Mouse (Mus musculus): ENCODE measurements around the gene Setd5. TPM values are rescaled to one million over a fixed set of nuclear protein-coding genes. Genes with fewer than 3 reads are reported as not detected.
A peak's percentile ranks its signal among the peaks of the same experiment; 100 is the strongest.

Gene Setd5
- total RNA-seq, 2 experiments from 2014 or later: 92.7 to 121 TPM

DNA sequence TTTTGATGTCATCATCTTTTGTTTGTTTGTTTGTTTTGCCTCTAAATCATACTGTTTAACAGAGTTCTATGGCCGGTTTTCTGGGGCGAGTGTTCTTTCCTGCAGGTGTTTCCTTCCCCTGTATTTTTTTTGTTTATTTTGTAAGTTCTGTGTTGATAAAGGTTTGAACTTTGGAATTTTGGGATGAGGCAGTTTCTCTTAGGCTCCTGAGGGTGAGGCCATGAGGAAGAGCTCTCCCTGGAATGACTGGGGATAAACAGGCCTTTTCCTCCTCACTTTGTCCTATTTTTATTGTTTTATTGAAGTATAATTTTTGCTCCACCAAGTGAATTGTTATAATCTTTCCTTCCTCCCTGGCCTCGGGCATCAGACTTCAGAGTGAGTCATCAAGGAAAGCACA is 24.2 kb upstream of the Setd5 start:
- no peak for DNase-seq (ENCODE audit: extremely low spot score in 1 of 2, low spot score in 1 of 2)

DNA sequence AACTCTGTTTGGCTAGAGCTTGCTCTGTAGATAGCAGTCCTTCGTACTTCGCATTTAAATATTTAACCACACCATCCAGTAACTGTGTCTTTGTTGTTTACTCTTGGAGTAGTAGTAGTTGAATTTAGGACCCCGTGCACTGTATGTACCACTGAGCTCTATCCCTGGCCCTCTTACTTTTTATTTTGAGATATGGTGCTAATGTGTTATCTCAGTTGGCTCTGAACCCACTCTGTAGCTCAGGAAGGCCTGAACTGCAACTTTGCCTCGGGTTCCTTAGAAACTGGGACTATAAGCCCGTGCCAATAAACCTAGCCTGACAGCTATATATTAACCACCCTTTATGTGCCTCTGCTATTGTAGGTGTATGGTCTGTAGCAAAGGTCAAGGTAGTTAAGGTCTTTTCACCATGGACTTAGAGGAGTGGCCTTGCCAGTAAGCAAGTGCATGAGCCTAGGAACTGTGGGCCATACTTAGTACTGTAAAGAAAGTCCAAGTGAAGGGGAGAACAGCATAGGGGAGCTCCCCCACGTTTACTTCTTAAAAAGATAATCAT is 22.5 kb upstream of the Setd5 start:
- no peak for DNase-seq (ENCODE audit: extremely low spot score in 1 of 2, low spot score in 1 of 2)

DNA sequence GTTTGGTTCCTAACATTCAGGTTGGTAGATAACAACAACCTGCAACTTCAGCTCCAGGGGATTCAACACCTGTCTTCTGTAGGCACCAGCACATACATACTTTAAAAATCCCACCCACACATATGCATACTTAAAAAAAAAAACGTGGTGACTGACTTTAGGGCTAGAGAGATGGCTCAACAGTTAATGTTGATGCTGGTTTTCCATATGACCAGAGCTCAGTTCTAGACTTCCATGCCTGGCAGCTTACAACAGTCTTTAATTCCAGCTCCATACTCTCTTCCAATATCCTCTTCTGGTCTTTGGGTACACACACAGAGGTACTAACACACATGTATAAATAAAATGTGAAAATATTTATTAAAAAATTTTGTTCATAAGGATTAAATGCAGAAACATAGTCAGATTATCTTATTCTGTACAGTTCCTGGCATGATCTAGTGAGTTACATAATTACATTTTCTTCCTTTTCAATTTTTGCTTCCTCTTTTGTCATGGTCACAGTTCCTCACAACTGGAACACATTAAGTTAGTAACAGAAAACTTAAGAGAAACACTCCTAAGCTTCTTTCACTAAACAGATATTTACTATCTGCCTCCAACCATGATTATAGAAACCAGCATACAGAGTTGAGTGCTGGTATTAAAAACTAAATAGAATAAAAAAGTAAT is 16.1 kb upstream of the Setd5 start:
- DNase-seq (ENCODE audit: extremely low spot score in 1 of 2, low spot score in 1 of 2): no peak

DNA sequence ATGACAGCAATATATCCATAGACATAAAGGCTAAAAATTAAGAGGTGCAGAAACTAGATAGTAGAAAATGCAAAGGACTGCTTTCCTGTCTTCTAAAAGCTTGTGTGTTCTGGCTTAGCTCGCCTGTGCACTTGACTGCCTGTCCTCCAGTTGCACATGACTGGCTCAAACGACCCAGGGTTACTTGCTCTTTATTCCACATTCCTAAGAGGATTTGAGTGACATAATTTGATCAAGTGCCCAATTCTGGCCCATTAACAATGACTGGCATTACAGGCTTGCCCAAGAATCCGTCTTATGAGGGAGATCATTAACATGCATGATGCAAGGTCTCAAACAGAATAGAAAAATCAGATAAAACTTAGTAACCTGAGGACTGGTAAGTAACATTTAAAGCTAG is 14.9 kb upstream of the Setd5 start:
- DNase-seq (ENCODE audit: extremely low spot score in 1 of 2, low spot score in 1 of 2): no peak

DNA sequence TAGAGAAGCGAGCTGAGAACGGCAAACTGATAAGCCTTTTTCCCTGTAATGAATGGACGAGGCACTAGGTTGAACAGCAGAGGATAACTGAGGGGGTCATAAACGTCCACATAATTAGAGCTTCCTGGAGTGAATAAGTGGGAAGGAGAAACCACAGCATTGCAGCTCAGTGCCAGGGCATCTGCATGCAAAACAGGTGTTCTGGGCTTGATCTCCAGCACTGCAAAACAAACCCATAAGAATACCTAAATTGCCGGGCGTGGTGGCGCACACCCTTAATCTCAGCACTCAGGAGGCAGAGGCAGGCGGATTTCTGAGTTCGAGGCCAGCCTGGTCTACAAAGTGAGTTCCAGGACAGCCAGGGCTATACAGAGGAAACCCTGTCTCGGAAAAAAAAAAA is 13.8 kb upstream of the Setd5 start:
- no peak for DNase-seq (ENCODE audit: extremely low spot score in 1 of 2, low spot score in 1 of 2)

DNA sequence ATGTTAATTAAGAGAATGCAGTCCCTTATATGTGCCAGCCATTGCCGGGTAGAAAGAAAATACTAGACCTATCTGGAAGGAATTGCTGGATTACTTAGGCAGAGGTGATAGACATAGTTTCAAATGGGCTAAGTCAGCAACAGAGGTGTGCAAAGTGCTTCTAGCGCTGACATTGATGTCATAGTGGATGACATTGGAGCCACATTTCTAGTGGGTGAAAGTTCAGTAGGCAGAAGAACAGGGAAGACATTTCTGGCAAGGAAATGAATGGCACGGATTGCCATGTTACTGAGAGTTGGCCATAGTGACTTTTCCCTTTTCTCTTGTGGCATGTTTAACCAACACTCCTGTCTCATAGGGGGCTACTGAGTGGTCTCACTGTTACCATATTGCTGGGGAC is 12.0 kb upstream of the Setd5 start:
- DNase-seq (ENCODE audit: extremely low spot score in 1 of 2, low spot score in 1 of 2): no peak

DNA sequence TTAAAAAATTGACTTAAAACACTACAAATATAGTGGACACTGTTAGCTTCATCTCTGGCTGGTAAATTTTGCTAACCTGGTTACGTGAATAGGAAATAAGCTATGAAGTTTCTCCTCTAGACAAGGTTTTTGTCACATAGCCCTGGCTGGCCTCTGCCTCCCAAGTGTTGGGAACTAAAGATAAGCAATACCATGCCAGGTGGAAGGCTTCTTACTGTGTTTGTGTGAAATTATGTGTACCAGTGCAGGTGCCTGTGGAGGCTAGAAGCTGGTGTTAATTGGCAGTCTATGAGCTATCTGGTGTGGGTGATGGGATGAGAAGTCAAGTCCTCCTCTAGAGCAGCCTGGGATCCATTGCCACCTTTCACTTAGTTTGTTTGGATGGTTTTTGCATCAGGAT is 8.0 kb upstream of the Setd5 start:
- no peak for DNase-seq (ENCODE audit: extremely low spot score in 1 of 2, low spot score in 1 of 2)

DNA sequence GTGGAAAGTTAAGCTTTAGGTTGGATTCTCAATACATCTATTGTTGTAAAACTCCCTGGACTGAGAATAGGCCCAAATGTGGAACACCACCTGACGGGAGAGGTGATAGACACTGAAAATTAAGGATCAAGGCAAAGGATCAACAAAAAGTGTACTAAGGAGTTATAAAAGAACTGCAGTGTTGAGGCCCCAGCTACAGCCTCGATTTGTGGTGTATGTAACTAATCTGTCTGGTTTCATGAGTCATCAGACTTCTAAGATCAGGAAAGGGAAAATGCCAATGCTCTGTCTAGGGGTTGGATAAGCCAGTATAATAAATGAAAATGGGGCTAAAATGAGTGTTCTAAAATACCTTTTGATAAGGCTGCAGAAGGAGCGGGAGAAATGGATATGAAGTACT is 1.9 kb upstream of the Setd5 start:
- DNase-seq (ENCODE audit: extremely low spot score in 1 of 2, low spot score in 1 of 2): no peak

DNA sequence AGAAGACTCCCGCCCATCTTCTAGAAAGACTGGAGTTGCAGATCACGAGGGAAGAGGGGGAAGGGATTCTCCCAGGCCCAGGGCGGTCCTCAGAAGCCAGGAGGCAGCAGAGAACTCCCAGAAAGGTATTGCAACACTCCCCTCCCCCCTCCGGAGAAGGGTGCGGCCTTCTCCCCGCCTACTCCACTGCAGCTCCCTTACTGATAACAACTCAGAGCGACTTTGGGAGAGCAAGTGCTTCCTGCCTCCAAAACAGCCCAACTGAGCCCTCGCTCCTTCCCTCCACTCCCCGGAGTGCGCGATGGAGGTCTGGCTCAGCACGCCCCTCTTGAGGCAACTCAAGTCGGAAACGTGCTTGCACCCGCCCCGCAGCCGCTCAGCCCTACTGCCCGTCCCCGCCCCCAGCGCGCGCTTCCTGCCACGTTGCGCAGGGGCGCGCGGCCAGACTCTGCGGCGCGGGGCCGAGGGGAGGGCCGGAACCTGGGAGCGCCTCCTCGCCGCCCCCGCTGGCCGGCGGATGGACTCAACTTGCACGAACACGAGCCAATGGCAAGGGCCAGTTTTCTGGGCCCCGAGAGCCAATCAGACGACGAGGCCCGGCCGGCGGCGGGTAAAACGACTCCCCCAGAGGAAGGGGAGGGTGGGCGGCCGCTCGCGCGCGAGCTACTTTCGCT is 1.0 kb upstream of the Setd5 start:
- DNase-seq (ENCODE audit: extremely low spot score in 1 of 2, low spot score in 1 of 2): peak; percentile 75 to 81

DNA sequence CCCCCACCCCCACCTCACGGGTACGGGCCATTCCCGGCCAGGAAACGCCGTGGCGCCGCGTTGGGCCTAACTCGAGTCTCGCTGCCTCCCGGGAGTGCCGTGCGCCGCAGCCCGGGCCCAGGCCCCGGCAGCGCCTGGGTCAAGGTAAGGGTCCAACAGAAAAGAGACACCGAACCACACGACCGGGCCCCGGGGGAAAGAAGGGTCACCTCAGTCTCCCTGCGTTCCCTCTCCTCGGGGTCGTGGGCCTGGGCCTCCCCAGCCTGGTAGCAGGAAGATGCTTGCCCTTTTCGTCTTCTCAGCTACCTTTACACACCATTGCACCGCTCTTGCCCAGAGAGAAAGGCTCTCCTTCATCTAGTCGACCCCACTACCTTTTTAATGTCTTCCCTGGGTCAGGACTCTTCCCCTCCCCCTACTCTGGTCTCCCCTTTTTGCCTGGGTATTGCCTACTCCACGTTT is 435 bp downstream of the Setd5 start:
- DNase-seq (ENCODE audit: extremely low spot score in 1 of 2, low spot score in 1 of 2): no peak

DNA sequence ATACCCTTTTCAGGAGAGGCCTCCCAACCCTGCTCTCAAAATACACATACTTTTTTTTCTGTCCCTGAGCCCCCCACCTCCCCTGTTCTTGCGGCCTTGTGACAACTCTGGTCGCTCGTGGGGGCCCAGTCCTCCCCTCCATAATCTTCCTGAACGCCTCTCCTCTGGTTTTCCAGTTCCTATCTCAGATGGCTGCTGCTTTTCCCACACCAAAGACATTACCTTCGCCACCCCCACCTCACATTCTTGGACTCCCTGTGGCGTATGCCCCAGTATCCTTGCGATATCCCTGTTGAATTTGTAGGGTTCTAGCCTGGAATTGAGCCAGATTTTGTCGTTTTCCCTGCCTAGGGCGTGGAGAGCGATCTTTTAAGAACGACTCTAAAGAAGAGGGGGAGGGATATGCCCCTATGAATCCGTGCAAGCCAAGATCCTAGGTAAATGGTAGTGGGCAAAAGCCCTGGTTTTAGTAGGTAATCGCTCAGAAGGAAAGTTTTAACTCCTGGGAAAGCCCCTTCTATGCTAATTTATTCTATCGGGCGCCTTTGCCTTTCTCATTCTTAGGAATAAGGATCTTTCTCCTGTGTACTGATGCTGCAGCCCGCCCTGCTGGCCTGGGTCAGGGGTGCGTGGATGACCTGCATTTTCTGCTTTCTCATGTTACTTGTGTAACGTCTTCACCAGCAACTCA is 1.0 kb downstream of the Setd5 start:
- peak; percentile 24 to 31 for DNase-seq (ENCODE audit: extremely low spot score in 1 of 2, low spot score in 1 of 2)

DNA sequence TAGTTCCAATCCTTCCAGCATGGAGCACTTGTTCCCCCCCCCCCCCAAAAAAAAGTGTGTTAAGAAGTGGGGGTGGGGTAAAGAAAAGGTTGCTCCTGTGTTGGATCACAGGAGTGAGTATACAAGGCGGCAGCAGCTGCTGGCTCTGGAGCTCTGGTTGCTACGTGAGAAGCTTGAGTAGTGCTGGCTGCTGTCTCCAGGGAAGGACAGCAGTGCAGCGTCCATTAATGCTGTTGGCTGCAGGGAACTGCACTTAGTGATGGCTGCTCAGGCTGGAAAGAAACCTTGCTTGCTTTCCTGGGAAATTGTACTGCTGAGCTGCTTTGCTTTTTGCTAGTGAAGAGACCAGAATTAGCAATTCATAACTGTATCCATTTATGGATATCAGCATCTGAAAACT is 2.3 kb downstream of the Setd5 start:
- peak in 1 of 2 experiments; percentile 17 for DNase-seq (ENCODE audit: extremely low spot score in 1 of 2, low spot score in 1 of 2)

DNA sequence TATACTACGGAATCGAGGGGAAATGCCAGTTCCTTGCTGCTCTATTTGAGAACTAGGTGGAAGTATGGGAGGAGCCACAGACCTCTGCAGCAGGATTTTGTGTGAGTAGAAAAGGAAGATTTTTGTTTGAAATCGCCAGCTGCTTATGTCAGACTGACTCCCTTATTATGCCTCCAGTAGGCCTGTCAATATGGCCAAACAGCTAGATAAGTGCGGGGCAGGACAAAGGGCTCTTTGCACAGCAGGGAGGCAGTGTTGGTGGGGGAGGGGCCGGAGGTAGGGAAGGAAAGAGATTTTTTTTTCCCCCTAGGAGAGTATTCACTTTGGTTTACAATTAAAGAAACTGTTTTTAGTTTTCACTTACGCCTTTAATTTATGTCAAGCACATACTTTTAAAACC is 5.1 kb downstream of the Setd5 start:
- peak in 1 of 2 experiments; percentile 29 for DNase-seq (ENCODE audit: extremely low spot score in 1 of 2, low spot score in 1 of 2)

DNA sequence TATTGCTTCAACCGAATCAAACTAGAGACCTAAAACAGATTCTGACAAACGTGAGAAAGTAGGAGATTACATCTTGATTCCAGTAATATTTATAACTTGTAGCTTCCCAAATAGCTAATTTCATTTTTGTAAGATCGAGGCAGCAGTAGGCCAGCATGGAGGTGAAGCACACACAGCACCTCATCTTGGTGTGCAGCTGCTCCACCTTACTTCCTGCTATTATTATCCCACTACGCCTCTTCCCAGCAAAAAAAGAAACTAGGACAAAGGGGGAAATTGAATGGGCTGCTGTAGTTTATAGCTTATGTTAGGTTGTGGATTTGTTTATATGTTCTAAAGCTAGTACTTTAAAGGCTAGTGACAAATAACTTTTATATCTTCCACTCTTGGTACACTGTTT is 7.4 kb downstream of the Setd5 start:
- DNase-seq (ENCODE audit: extremely low spot score in 1 of 2, low spot score in 1 of 2): no peak

DNA sequence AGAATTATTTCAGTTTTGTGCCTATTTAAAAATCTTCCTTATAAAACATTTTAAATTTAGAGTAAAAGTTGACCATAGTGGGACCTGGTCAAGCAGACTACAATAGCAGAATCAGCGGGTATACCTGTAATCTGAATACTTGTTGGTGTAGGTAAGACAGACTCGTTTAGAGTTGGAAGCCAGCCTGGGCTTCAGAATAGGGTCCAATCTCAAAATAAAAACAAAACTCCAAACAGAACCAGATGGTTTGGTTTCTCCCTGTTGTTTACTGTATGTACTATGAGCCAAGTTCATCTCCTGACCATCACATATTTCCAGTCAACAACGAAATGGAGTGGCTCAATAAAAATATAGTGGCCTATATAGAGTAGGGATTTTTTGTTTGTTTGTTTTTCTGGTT is 16.0 kb downstream of the Setd5 start:
- no peak for DNase-seq (ENCODE audit: extremely low spot score in 1 of 2, low spot score in 1 of 2)

DNA sequence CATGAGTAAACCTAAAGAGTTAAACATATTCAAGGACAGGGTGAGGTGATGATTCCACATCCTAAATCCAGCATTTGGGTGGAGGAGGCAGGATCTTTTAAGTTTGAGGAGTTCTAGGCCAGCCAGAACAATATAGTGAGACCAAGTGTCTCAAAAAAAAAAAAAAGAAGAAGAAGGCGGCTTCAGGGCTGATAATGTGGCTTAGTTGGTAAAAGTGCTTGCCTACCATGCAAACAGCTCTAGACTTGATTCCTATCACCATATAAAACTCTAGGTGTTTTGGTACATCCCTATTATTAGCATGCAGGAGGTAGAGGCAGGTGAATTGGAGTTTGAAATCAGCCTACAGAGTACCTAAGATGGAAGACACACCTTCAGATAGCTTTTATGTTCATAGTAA is 18.4 kb downstream of the Setd5 start:
- no peak for DNase-seq (ENCODE audit: extremely low spot score in 1 of 2, low spot score in 1 of 2)

DNA sequence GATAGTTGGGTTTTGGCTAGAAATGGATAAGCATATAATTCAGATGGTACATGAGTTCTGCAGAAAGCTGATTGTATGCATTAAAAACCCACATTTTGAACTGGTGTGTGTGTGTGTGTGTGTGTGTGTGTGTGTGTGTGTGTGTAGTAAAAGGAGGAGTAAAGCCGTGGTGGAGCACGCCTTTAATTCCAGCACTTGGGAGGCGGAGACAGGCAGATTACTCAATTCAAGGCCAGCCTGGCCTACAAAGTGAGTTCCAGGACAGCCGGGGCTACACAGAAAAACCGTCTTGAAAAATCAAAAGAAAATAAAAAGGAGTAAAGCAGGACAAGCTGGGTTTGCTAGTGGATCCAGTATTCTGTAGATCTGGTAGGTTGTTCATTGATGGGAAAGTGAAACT is 20.5 kb downstream of the Setd5 start:
- no peak for DNase-seq (ENCODE audit: extremely low spot score in 1 of 2, low spot score in 1 of 2)

DNA sequence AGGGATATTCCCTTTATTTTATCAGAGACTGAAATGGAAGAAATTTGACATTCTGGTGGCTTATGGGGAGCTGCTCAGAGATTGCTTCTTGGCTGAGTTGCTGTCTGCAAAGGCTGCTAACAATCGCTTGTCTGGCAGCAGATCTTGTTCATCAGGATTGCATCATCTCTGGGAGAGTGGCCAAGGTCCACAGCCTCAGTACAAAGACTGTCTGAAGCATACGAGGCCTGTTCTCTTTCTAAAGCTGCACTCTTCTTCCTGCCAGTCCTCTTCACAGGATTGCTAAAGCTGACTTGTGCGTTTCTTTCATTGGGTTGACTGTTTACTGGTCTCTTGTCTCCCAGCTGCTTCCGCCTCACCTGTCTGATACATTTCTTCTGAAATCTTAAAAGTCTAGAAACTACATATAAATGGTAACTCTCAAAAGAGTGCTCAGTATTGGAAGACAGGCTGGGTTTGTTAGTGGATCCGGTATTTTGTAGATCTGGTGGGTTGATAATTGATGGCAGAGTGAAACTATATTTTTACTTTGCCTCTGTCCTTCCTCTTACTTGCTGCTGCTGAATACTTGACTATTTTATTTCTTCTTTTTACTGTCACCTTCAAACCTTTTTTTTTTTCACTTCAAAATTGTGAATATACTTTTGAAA is 22.6 kb downstream of the Setd5 start:
- peak; percentile 56 to 83 for DNase-seq (ENCODE audit: extremely low spot score in 1 of 2, low spot score in 1 of 2)

DNA sequence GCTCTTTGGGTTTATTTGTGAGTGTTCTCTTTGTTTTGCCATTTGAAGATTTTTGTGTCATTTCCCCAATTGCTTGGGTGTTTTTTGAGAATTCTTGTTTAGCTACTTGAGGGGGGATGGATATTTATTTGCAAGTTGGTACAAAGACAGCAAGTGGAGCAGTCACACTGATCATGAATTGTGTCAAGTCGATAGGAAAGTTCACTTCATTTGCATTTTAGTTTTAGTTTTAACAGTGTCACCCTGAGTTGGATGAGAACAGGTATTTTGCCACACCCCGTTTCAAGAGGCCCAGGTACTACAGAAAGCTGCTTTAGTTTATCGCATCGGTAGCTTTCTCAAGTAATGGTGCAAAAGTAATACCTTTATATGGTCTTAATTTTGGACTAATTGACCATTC is 25.4 kb downstream of the Setd5 start:
- DNase-seq (ENCODE audit: extremely low spot score in 1 of 2, low spot score in 1 of 2): no peak

DNA sequence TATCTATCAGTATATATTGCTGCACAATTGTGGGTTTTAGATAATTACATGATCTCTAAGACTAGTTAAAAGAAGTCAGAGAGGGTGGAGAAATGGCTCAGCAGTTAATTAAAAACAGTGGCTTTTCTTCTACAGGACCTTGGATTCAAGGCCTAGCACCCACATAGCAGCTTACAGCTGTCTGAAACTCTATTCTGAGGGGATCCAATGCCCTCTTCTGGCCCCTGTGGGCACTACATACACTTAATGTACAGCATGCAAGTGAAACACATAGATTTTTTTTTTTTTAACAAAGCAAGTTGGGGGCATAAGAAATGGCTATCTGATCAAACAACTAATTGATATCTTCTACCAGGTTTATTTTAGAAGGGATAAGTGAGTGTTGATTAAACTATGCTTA is 26.6 kb downstream of the Setd5 start:
- DNase-seq (ENCODE audit: extremely low spot score in 1 of 2, low spot score in 1 of 2): peak in 1 of 2 experiments; percentile 28

DNA sequence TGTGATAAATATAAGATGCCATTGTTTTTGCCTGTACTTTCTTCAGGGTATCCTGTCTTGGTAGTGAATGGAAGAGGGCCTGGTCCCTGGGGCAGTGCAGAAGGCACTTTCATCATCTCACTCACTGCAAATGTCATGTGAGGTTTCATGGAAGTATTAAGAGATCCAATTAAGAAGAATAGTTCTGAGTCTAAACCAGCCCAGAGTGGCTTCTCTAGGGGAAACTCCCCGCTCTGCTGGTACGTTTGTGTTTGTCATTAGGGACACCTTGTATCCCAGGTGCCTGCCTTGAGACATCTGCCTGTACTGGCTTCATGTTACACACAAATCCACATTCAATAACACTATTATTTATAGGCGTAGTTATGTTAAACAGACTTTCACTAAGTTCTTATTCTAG is 32.2 kb downstream of the Setd5 start:
- no peak for DNase-seq (ENCODE audit: extremely low spot score in 1 of 2, low spot score in 1 of 2)
